Mouse (Mus musculus) brain, embryonic 14.5 days (tissue): ENCODE data around the gene Dnajc8.

Experiments used
- CTCF ChIP-seq: fragments of 200-500 bp; IDR thresholded peaks from 2 replicates; pipeline ENCODE4 v1.5.1; 2012; ENCODE audit warnings: inconsistent platforms, mild to moderate bottlenecking, moderate library complexity, borderline replicate concordance; ENCODE audit not compliant: insufficient read depth, insufficient read length; ENCODE audit errors: extremely low read depth
- POLR2A ChIP-seq: fragments of 200-500 bp; IDR thresholded peaks from 2 replicates; pipeline ENCODE4 v1.6.1; 2012; ENCODE audit warnings: mild to moderate bottlenecking, inconsistent platforms, borderline replicate concordance; ENCODE audit not compliant: poor library complexity, insufficient read depth, insufficient read length, severe bottlenecking; ENCODE audit errors: extremely low read depth

DNA sequence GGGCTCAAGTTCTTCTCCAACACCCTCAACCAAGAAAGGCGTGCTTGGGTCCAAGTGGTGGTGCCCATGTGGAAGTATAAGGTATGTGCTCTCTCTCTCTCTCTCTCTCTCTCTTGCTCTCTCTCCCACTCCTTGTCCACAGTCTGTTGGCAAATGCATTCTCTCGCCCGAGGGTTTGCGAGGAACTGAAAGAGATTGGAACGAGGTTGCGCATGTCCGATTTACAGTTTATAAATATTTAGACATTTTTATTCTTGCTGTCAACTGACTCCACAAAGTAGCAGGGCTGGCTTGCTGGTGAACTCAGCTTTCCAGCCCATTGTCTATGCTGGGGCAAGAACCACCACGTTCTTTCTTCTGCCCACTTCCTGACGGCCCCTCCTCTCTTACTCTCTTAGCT is 35.8 kb downstream of the Dnajc8 start:
- TF ChIP-seq CTCF = no peak
- no peak for TF ChIP-seq POLR2A
